Mouse (Mus musculus): ENCODE measurements at regions not wholly inside any gene's neighbourhood (a gene's known extent, or its start where the extent isn't known, plus 50 kb on each side); places are given as distances from the start of the nearest gene placed in this dataset.
"Not testable (repeated sequence)": the region's sequence is repeated elsewhere in the genome, so short reads cannot be mapped to it uniquely, and the experiment has no call there.

DNA sequence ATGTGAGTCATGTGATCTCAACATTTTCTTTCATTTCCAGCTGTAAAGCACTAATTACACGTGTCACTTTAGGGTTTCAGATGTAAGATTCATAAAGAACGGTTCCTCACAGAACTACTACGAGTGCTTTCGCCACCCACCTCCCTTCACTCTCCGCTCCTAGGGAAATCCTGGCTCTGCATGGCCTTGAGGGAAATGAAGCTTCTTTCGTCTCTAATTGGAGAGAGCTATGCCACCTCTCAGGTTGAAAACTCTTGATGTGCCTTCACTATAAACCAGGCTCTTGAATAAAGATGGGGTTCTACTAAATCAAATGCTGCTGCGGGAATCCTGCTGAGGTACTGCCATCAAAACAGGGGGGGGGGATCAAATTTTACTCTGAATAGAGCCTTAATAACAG, 686.0 kb upstream of the Hs3st1 start:
- DNase-seq (ENCODE audit: low read depth, low spot score), result no peak

GRCm38 (mm10) chr5:40402721-40403120, 647.4 kb upstream of the Hs3st1 start:
- no peak for DNase-seq (ENCODE audit: low read depth, low spot score)

GRCm38 (mm10) chr5:40394798-40395197, 639.5 kb upstream of the Hs3st1 start:
- DNase-seq (ENCODE audit: low read depth, low spot score), result no peak

DNA sequence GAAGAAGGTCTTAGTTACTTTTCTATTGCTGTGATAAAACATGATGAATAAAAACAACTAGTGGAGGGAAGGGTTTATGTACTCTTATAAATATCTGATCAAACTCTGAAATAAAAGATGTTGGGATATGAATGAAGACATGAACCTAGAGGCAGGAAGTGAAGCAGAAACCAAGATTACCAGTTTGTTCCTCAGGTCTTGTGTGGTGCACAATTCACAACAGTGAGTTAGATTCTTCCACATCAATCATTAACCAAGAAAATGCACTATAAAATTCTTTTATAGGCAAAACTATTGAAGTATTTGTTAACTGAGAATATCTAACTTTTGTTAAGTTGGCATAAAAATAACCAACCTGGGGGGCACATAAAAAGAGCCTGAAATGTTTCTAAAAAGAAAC, 634.3 kb upstream of the Hs3st1 start:
- no peak for DNase-seq (ENCODE audit: low read depth, low spot score)

- DNase-seq (ENCODE audit: low read depth, low spot score), result no peak
Observed at GRCm38 (mm10) chr5:40366956-40367355, 611.7 kb upstream of the Hs3st1 start.

DNA sequence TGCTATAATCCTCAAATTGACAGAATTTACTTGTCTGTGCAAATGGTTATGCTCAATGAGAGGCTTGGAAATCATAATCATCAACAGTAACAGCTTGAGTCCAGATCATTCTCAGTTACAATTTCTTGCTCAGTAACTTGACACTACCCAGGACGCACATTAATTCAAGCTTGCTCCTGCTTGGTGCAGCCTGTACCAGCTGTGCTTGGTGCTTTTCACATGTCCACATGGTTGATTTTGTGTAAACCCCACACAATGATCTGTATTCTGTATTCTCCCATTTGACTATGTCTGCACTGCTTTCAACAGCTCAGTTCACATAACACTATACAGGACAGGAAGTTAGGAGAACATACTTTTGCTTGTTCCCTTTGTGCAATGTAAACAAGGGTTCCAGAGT, 576.0 kb upstream of the Hs3st1 start:
- DNase-seq (ENCODE audit: low read depth, low spot score), result peak; percentile 13

DNA sequence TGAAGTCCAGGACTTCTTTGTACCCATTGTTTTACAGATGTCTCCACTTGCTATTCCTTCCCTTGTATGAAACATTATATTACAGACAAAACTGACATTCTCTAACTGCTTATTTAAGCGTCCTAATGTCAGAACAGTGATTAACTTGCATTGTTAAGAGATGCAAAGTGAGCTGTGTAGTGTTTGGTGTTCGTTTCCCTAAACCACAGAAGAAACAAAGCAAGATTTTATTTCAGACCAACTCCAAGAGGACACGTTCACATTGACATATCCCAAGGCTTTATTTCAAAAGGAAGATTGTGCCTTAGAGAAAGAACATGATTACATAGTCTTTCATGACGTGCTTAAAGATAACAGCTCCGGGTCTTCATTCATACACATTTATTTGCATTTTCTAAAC, 553.2 kb upstream of the Hs3st1 start:
- DNase-seq (ENCODE audit: low read depth, low spot score), result no peak

GRCm38 (mm10) chr5:40304777-40305176, 549.5 kb upstream of the Hs3st1 start:
- not testable (repeated sequence) for DNase-seq (ENCODE audit: low read depth, low spot score)

- peak; percentile 13 for DNase-seq (ENCODE audit: low read depth, low spot score)
Observed at GRCm38 (mm10) chr5:40294868-40295693, 539.8 kb upstream of the Hs3st1 start.

DNA sequence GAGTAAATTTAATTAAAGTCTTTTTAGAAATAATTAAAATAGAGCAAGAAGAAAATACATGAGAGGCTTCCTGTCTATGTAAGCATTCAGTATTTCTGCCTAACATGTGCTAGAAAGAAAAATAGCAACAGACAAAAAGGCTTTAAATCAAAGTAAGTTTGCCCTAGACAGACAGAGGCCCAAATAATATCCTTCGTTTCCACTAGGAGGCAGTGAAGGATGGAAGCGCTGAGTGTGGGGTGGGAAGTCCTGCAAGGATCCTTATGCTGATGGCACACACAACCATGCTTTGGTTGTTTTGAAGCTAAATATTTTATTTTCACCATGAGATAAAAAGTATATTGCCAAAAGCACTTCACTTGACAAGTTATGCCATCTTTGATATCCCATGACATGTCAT, 527.1 kb upstream of the Hs3st1 start:
- DNase-seq (ENCODE audit: low read depth, low spot score), result no peak

DNA sequence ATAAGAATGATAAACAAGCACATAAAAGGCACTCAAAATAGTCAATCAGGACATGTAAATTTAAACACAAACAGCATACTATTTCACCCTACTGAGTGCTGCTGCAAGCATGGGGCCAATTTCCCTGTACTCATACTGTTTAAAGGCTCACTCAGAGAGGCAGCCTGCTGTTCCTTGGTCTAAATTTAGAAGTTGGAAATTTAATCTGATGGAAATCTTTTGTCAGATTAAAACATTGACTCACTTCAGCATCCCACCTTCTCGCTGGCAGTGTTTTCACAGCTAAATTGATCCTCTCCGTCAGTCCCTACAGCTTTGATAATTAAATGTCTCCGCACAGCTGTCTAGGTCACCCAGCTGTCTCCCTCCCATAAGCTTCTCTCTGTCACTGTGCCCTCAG, 491.4 kb upstream of the Hs3st1 start:
- no peak for DNase-seq (ENCODE audit: low read depth, low spot score)
